Mouse (Mus musculus) G1E (cell line): ENCODE measurements at regions not wholly inside any gene's neighbourhood (a gene's known extent, or its start where the extent isn't known, plus 50 kb on each side); places are given as distances from the start of the nearest gene placed in this dataset.

ENCODE experiments used
- CTCF ChIP-seq: IDR thresholded peaks from 2 replicates; pipeline ENCODE4 v1.5.1; 2012; ENCODE audit warnings: low read depth, low read length, inconsistent platforms, mixed read lengths
- GATA1 ChIP-seq: IDR thresholded peaks from 2 replicates; pipeline ENCODE4 v1.6.1; 2012; ENCODE audit warnings: borderline replicate concordance, low read length, inconsistent platforms, mixed read lengths
- GATA2 ChIP-seq: IDR thresholded peaks from 2 replicates; pipeline ENCODE4 v1.6.1; 2012; ENCODE audit warnings: low read depth, low read length, inconsistent platforms, borderline replicate concordance
- POLR2AphosphoS5 ChIP-seq: IDR thresholded peaks from 2 replicates; pipeline ENCODE4 v1.6.1; 2012; ENCODE audit warnings: low read depth, low read length, inconsistent platforms; ENCODE audit not compliant: insufficient replicate concordance
- TAL1 ChIP-seq: conservative IDR thresholded peaks from 2 replicates; pipeline ENCODE4 v1.6.1; 2012; ENCODE audit warnings: low read depth, low read length, inconsistent platforms, mixed read lengths

DNA sequence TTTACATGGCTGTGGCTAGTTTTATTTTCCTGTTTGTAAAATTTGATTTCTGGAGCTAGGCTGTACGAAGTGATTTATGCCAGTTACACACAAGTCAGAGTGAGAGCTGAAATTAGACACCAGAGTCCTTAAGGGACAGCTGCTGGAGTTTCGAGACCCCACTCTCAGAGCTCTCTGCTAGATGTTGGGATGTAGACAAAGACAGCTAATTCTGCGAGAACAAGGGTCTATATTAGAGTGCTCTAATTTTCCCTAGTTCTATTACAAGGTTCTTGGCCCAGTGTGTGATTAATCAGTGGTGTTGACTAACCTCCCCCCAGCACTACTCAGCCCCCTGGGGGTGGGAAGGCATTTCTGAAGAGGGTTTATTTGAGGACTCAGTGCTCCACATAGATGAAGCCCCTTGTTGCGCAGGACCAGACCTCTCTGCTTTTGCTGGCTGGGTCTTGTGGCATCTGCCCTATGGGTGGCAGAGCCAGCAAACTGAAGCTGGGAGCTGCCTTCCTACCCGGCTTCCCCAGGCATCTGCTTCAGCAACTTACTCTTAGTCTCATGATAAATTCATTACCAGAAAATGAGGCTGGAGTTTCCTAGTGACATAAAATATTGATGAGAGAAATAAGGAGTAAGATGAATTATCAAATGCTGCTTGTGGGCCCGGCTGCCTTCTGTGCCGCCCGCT is 171.9 kb downstream of the Spata19 start:
- TF ChIP-seq CTCF (no peak), TAL1 (no peak), GATA1 (no peak), POLR2AphosphoS5 (no peak), GATA2 (no peak)
